Mouse (Mus musculus) kidney, adult 2 months (tissue): ENCODE data around the gene Cyp2d9. TPM values are rescaled to one million over a fixed set of nuclear protein-coding genes. Genes with fewer than 3 reads are reported as not detected.

Experiments used
- polyA plus RNA-seq: library from polyadenylated mRNA; depleted of rRNA; stranded (reverse); fragments of >200 nt; gene quantifications from 2 replicates; pipeline ENCODE4 v1.2.3, GENCODE M21; 2012; rRNA removed

Gene Cyp2d9
- polyA plus RNA-seq, 1 experiment = 29.6 TPM

Other genes starting within 250 kb of the Cyp2d9 start
- 0.08 and 0.09 TPM in 2 replicates for gene Shisa8, start 220.6 kb upstream of the Cyp2d9 start, polyA plus RNA-seq
- 0.24 and 3.5 TPM in 2 replicates for gene Tnfrsf13c, start 209.1 kb upstream of the Cyp2d9 start, polyA plus RNA-seq
- 2.2 and 2.3 TPM in 2 replicates for gene Cenpm, start 188.7 kb upstream of the Cyp2d9 start, polyA plus RNA-seq
- gene 1500009C09Rik, start 181.0 kb upstream of the Cyp2d9 start, polyA plus RNA-seq = 0.20 TPM in 1 of 2 replicates, not detected in the other
- gene Sept3, start 158.5 kb upstream of the Cyp2d9 start, polyA plus RNA-seq = 0.47 and 0.90 TPM in 2 replicates
- gene Wbp2nl, start 134.5 kb upstream of the Cyp2d9 start, polyA plus RNA-seq = 0.08 TPM in 1 of 2 replicates, not detected in the other
- gene Naga, start 94.5 kb upstream of the Cyp2d9 start, polyA plus RNA-seq = 200 and 242 TPM in 2 replicates
- 0.45 and 0.52 TPM in 2 replicates for gene Pheta2, start 94.5 kb upstream of the Cyp2d9 start, polyA plus RNA-seq
- gene Smdt1, start 94.5 kb upstream of the Cyp2d9 start, polyA plus RNA-seq = 316 and 376 TPM in 2 replicates
- gene Ndufa6, start 79.1 kb upstream of the Cyp2d9 start, polyA plus RNA-seq = 632 and 646 TPM in 2 replicates
- gene Cyp2d22, start 53.2 kb upstream of the Cyp2d9 start, polyA plus RNA-seq = 60.9 and 74.8 TPM in 2 replicates
- not detected in 2 replicates for gene Cyp2d11, start 39.4 kb upstream of the Cyp2d9 start, polyA plus RNA-seq
- 0.22 and 0.33 TPM in 2 replicates for gene Cyp2d10, start 26.2 kb upstream of the Cyp2d9 start, polyA plus RNA-seq
- 54.8 and 67.6 TPM in 2 replicates for gene Cyp2d12, start 121.6 kb downstream of the Cyp2d9 start, polyA plus RNA-seq
- gene Cyp2d34, start 187.5 kb downstream of the Cyp2d9 start, polyA plus RNA-seq = 0.04 and 0.06 TPM in 2 replicates